9 mouse cellular contexts compared by ENCODE assay signal in genomic region chr19:53648056-53648455, GRCm38 (mm10). TPM values are rescaled to one million over a fixed set of nuclear protein-coding genes. Genes with fewer than 3 reads are reported as not detected.
A peak's percentile ranks its signal among the peaks of the same experiment; 100 is the strongest.
DNase-seq lines count a peak whose midpoint lies in the region; ATAC-seq lines count a peak whose summit lies in the region.
"Had no signal": no experiment of that assay in that cellular context is flagged by ENCODE, and none has a peak within 500 bp of the region (broad histone marks: within the 10 kb centered on the region; RNA-seq: fewer than 3 reads in every experiment).

No protein-coding gene starts in this region.

- peak overlapping the region; percentile 58 for H3K27ac ChIP-seq in heart, embryonic 16.5 days (ENCODE audit: low read length)
- H3K27ac ChIP-seq in lung, embryonic 16.5 days (ENCODE audit: low read length): no peak overlapping the region
- H3K27ac ChIP-seq: midbrain, embryonic 12.5 days had no signal

- H3K9me3 ChIP-seq in heart, embryonic 16.5 days (replicated peaks; ENCODE audit: control insufficient read depth, low read length): 0 out of 2 replicates have a peak, but pooled peaks cover 2% of the 10 kb centered on the region
- H3K9me3 ChIP-seq in lung, embryonic 16.5 days (ENCODE audit: control insufficient read depth, low read length): no peaks in the 10 kb centered on the region
- H3K9me3 ChIP-seq: midbrain, embryonic 12.5 days had no signal

- H3K4me1 ChIP-seq in heart, embryonic 16.5 days (ENCODE audit: control insufficient read depth, insufficient read depth, low read length): peaks cover 21% of the 10 kb centered on the region
- H3K4me1 ChIP-seq in lung, embryonic 16.5 days (replicated peaks; ENCODE audit: control insufficient read depth, insufficient read depth, low read length): peaks cover 15% of the 10 kb centered on the region

- no peak overlapping the region for H3K4me2 ChIP-seq in heart, embryonic 16.5 days (ENCODE audit: low read depth, low read length)
- no peak overlapping the region for H3K4me2 ChIP-seq in lung, embryonic 16.5 days (ENCODE audit: low read depth, low read length)
- H3K4me2 ChIP-seq: midbrain, embryonic 12.5 days had no signal

- H3K36me3 ChIP-seq in heart, embryonic 16.5 days (ENCODE audit: control insufficient read depth, insufficient read depth): peaks cover 26% of the 10 kb centered on the region
- peaks cover 31% of the 10 kb centered on the region for H3K36me3 ChIP-seq in lung, embryonic 16.5 days (ENCODE audit: control insufficient read depth, insufficient read depth, low read length)

- no peak overlapping the region for H3K9ac ChIP-seq in heart, embryonic 16.5 days (ENCODE audit: low read length)
- no peak overlapping the region for H3K9ac ChIP-seq in lung, embryonic 16.5 days (ENCODE audit: low read length)
- H3K9ac ChIP-seq: midbrain, embryonic 12.5 days had no signal

- no peak overlapping the region for H3K4me3 ChIP-seq in heart, embryonic 16.5 days (ENCODE audit: low read length)
- no peak overlapping the region for H3K4me3 ChIP-seq in lung, embryonic 16.5 days (ENCODE audit: low read length)
- H3K4me3 ChIP-seq: midbrain, embryonic 12.5 days had no signal

- 21% methylated on average over 5 of the region's 5 CpGs for WGBS in heart, embryonic 16.5 days
- 19% methylated on average over 5 of the region's 5 CpGs for WGBS in lung, embryonic 16.5 days

- DNase-seq in CD4-positive, CD25-positive, alpha-beta regulatory T cell, adult 2 months (ENCODE audit: low read depth, low spot score): peak; percentile 8
- DNase-seq in heart, postnatal 36 days: no peak
- DNase-seq in lung, adult 18-20 months: no peak
- DNase-seq in ovary, postnatal 36 days (ENCODE audit: low spot score): no peak

- intact Hi-C loops in heart, postnatal 36 days (cut with DNase I): loop anchor here (2.0 to 5.0 kb wide), 3 partner anchors 84 to 279 kb away; no protein-coding TSS in a partner anchor

- H3K27me3 ChIP-seq in heart, embryonic 16.5 days (ENCODE audit: control insufficient read depth, insufficient read depth, low read length): no peaks in the 10 kb centered on the region
- H3K27me3 ChIP-seq in lung, embryonic 16.5 days (ENCODE audit: control insufficient read depth, insufficient read depth, low read depth, low read length): no peaks in the 10 kb centered on the region
- H3K27me3 ChIP-seq: midbrain, embryonic 12.5 days had no signal

- ATAC-seq in CD4-positive, CD25-positive, alpha-beta regulatory T cell, adult 4 months: no peak
- no peak for ATAC-seq in heart, embryonic 16.5 days (replicated peaks; ENCODE audit: extremely low read depth, insufficient read depth, low FRiP score)
- ATAC-seq in lung, embryonic 16.5 days (ENCODE audit: low read depth): peak; percentile 13; the same call in 1 of the 2 replicates
- ATAC-seq in megakaryocyte-erythroid progenitor cell, adult 5-6 weeks (replicated peaks; ENCODE audit: low FRiP score, low TSS enrichment, poor library complexity, severe bottlenecking): peak; percentile 53; the same call in 1 of the 2 replicates

RNA-seq across cellular contexts. Expression of gene Rbm20, which starts 29.1 kb away (rescaled TPM):
- under 1 TPM; 0.17 to 0.32 TPM for polyA plus RNA-seq in CD4-positive, CD25-positive, alpha-beta regulatory T cell, adult 4 months (2017; shearing (Covaris generic))
- 48.1 and 50.7 TPM in 2 replicates for polyA plus RNA-seq in heart, embryonic 16.5 days (2015; fragmentation: Nextera tagmentation; extraction: Ambion mirVana)
- 100 to 1,000 TPM; 216 to 224 TPM for total RNA-seq in heart, postnatal 36 days (2021)
- polyA plus RNA-seq in lung, embryonic 16.5 days (2015; fragmentation: Nextera tagmentation; extraction: Ambion mirVana): 1.5 and 1.9 TPM in 2 replicates
- total RNA-seq in megakaryocyte-erythroid progenitor cell, adult 5-6 weeks (2014; fragmentation: Nextera tagmentation): 0.22 and 1.2 TPM in 2 replicates
- 0.27 and 0.38 TPM in 2 replicates for total RNA-seq in megakaryocyte-erythroid progenitor cell, adult 5-6 weeks (2017)

RNA-seq across cellular contexts. Expression of gene Smc3, which starts 47.9 kb away (rescaled TPM):
- 10 to 100 TPM; 38.9 to 40.8 TPM for polyA plus RNA-seq in CD4-positive, CD25-positive, alpha-beta regulatory T cell, adult 4 months (2017; shearing (Covaris generic))
- 36.5 and 42.5 TPM in 2 replicates for polyA plus RNA-seq in heart, embryonic 16.5 days (2015; fragmentation: Nextera tagmentation; extraction: Ambion mirVana)
- 10 to 100 TPM; 22.8 to 23.7 TPM for total RNA-seq in heart, postnatal 36 days (2021)
- 64.2 and 69.8 TPM in 2 replicates for polyA plus RNA-seq in lung, embryonic 16.5 days (2015; fragmentation: Nextera tagmentation; extraction: Ambion mirVana)
- total RNA-seq in megakaryocyte-erythroid progenitor cell, adult 5-6 weeks (2014; fragmentation: Nextera tagmentation): 103 and 105 TPM in 2 replicates
- total RNA-seq in megakaryocyte-erythroid progenitor cell, adult 5-6 weeks (2017): 209 and 214 TPM in 2 replicates

RNA-seq across cellular contexts. Expression of gene Nutf2-ps1, which starts 59.2 kb away (rescaled TPM):
- 100 to 1,000 TPM; 158 to 191 TPM for polyA plus RNA-seq in CD4-positive, CD25-positive, alpha-beta regulatory T cell, adult 4 months (2017; shearing (Covaris generic))
- 260 and 349 TPM in 2 replicates for polyA plus RNA-seq in heart, embryonic 16.5 days (2015; fragmentation: Nextera tagmentation; extraction: Ambion mirVana)
- total RNA-seq in heart, postnatal 36 days (2021): 10 to 100 TPM; 68.3 to 78.2 TPM
- 356 and 368 TPM in 2 replicates for polyA plus RNA-seq in lung, embryonic 16.5 days (2015; fragmentation: Nextera tagmentation; extraction: Ambion mirVana)
- total RNA-seq in megakaryocyte-erythroid progenitor cell, adult 5-6 weeks (2014; fragmentation: Nextera tagmentation): 86.8 and 99.0 TPM in 2 replicates
- 216 and 256 TPM in 2 replicates for total RNA-seq in megakaryocyte-erythroid progenitor cell, adult 5-6 weeks (2017)

Comparison
In these comparisons a context has a peak if more than half of its experiments do, and no peak if none do; other contexts are left out.
1. ATAC-seq: peak in lung, embryonic 16.5 days (single experiment) and megakaryocyte-erythroid progenitor cell, adult 5-6 weeks (single experiment); none in CD4-positive, CD25-positive, alpha-beta regulatory T cell, adult 4 months (single experiment) and heart, embryonic 16.5 days (single experiment).
2. RNA of gene Rbm20, which starts 29.1 kb away (polyA plus RNA-seq): 48.1 to 50.7 TPM in heart, embryonic 16.5 days; 1.5 to 1.9 TPM in lung, embryonic 16.5 days and 0.17 to 0.32 TPM in CD4-positive, CD25-positive, alpha-beta regulatory T cell, adult 4 months; every median in the first group is over 10 times any median in the second.